Mouse (Mus musculus): Measurements from ENCODE around the gene Rgcc.

DNA sequence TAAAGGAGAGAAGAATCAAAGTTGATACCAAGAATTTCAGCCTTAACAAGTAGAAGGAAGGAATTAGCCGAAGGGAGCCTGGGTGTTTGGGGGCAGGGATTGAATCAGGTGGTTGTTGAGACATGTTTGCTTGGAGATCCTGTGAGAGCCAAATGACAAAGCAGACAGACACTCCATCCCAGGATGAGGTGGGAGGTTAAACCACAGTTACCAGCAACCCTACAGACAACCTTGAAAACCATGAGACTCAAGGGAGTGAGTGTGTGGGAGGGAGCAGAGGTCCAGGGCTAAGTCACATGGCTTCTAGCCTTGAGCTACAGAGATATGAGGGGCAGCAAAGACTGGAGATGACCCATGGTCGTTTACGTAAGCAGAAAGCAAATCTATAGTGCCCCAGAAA is 38.1 kb downstream of the Rgcc start:
- TF ChIP-seq CTCF (IDR thresholded peaks at IDR 0.05) = no peak
- TF ChIP-seq EP300 (IDR thresholded peaks at IDR 0.05) = no peak

All from lung, postnatal 0 days (tissue).